Mouse (Mus musculus): ENCODE data around the gene Olfr701. TPM values are rescaled to one million over a fixed set of nuclear protein-coding genes. Genes with fewer than 3 reads are reported as not detected.

Olfr701 gene
- 0.01 TPM in 1 of 2 replicates, not detected in the other for polyA plus RNA-seq (2012)

- Histone ChIP-seq H3K4me1 (ENCODE audit: control insufficient read depth) (no peaks in the 10 kb centered on the region), H3K4me3 (replicated peaks) (no peak within 1 kb of the TSS), H3K36me3 (ENCODE audit: control insufficient read depth) (no peaks in the 10 kb centered on the region), H3K27me3 (ENCODE audit: control insufficient read depth) (no peaks in the 10 kb centered on the region), H3K9me3 (ENCODE audit: control insufficient read depth, low read length) (no peaks in the 10 kb centered on the region)
- no peak for TF ChIP-seq GATA1 (IDR thresholded peaks at IDR 0.05; ENCODE audit: low read length)
- TF ChIP-seq TAL1 (IDR thresholded peaks at IDR 0.05; ENCODE audit: low read length), result no peak
These were observed at the start of gene Olfr701 for GRCm38 (mm10) chr7:106813829-106814228. TSS of gene Olfr701 (plus strand) at chr7:106814129.

- H3K27me3 ChIP-seq (ENCODE audit: control insufficient read depth), result no peaks in the 10 kb centered on the region
- H3K9me3 ChIP-seq (ENCODE audit: control insufficient read depth, low read length), result no peaks in the 10 kb centered on the region
- no peak for TF ChIP-seq GATA1 (IDR thresholded peaks at IDR 0.05; ENCODE audit: low read length)
- TF ChIP-seq TAL1 (IDR thresholded peaks at IDR 0.05; ENCODE audit: low read length), result no peak
- H3K36me3 ChIP-seq (ENCODE audit: control insufficient read depth), result no peaks in the 10 kb centered on the region
- H3K4me1 ChIP-seq (ENCODE audit: control insufficient read depth), result no peaks in the 10 kb centered on the region
- H3K4me3 ChIP-seq (replicated peaks), result no peak overlapping the region
These were observed 25.6 kb upstream of the Olfr701 start for GRCm38 (mm10) chr7:106788330-106788729.

GRCm38 (mm10) chr7:106793098-106793497, 20.8 kb upstream of the Olfr701 start, which contains the start of gene Olfr699:
TSS of gene Olfr699 (minus strand) at chr7:106793198.
- H3K27me3 ChIP-seq (ENCODE audit: control insufficient read depth), result no peaks in the 10 kb centered on the region
- TF ChIP-seq TAL1 (IDR thresholded peaks at IDR 0.05; ENCODE audit: low read length), result no peak
- TF ChIP-seq GATA1 (IDR thresholded peaks at IDR 0.05; ENCODE audit: low read length), result no peak
- H3K36me3 ChIP-seq (ENCODE audit: control insufficient read depth), result no peaks in the 10 kb centered on the region
- H3K9me3 ChIP-seq (ENCODE audit: control insufficient read depth, low read length), result no peaks in the 10 kb centered on the region
- H3K4me3 ChIP-seq (replicated peaks), result no peak within 1 kb of the TSS
- H3K4me1 ChIP-seq (ENCODE audit: control insufficient read depth), result no peaks in the 10 kb centered on the region

DNA sequence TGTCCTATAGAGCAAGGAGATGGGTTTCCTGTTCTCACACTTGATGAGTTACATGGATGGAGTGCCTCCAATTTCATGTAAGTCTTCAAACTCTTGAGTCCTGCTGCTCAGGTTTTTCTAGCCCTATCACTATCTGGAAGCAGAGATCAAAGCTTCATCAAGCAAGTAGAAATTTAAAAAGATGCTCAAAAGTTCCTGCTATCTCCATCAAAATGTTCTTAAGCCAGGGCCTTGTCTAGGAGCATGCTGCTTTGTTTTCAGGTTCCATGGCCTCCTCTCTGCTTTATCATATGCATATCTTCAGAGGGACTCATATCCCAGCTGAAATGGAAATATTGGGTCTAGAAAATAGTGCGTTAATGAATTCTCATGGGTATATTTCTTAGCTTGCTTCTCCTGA, 5.2 kb upstream of the Olfr701 start, which contains the start of gene Olfr700:
TSS of gene Olfr700 (minus strand) at position 101 of the 400 bp plus-strand sequence.
- no peaks in the 10 kb centered on the region for H3K4me1 ChIP-seq (ENCODE audit: control insufficient read depth)
- TF ChIP-seq TAL1 (IDR thresholded peaks at IDR 0.05; ENCODE audit: low read length) (no peak), GATA1 (IDR thresholded peaks at IDR 0.05; ENCODE audit: low read length) (no peak)
- H3K9me3 ChIP-seq (ENCODE audit: control insufficient read depth, low read length), result no peaks in the 10 kb centered on the region
- H3K4me3 ChIP-seq (replicated peaks), result no peak within 1 kb of the TSS
- H3K36me3 ChIP-seq (ENCODE audit: control insufficient read depth), result no peaks in the 10 kb centered on the region
- H3K27me3 ChIP-seq (ENCODE audit: control insufficient read depth), result no peaks in the 10 kb centered on the region

DNA sequence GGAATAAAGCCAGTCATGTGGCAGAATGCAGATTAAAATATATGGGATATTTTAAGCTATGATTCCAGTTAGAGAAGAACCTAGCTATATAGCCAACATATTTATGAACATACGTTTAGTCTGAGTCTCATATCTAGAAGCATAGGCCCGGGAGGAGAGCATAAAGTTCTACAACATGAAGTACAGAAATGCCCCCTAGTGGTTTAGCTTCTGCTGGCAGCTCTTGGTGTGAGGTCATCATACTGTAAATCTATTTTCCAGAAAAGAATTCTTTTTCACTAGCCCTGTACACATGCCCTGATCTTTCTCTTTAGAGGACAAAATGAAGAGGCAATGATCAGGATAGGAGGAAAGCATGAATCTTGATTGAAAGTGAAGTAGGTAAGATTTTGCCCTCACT, 1.8 kb downstream of the Olfr701 start:
- Histone ChIP-seq H3K27me3 (ENCODE audit: control insufficient read depth) (no peaks in the 10 kb centered on the region), H3K36me3 (ENCODE audit: control insufficient read depth) (no peaks in the 10 kb centered on the region), H3K4me3 (replicated peaks) (no peak overlapping the region), H3K9me3 (ENCODE audit: control insufficient read depth, low read length) (no peaks in the 10 kb centered on the region), H3K4me1 (ENCODE audit: control insufficient read depth) (no peaks in the 10 kb centered on the region)
- TF ChIP-seq GATA1 (IDR thresholded peaks at IDR 0.05; ENCODE audit: low read length) (no peak), TAL1 (IDR thresholded peaks at IDR 0.05; ENCODE audit: low read length) (no peak)

- no peak for TF ChIP-seq GATA1 (IDR thresholded peaks at IDR 0.05; ENCODE audit: low read length)
- no peak for TF ChIP-seq TAL1 (IDR thresholded peaks at IDR 0.05; ENCODE audit: low read length)
- no peaks in the 10 kb centered on the region for H3K27me3 ChIP-seq (ENCODE audit: control insufficient read depth)
- no peaks in the 10 kb centered on the region for H3K4me1 ChIP-seq (ENCODE audit: control insufficient read depth)
- H3K9me3 ChIP-seq (ENCODE audit: control insufficient read depth, low read length), result no peaks in the 10 kb centered on the region
- no peak overlapping the region for H3K4me3 ChIP-seq (replicated peaks)
- H3K36me3 ChIP-seq (ENCODE audit: control insufficient read depth), result no peaks in the 10 kb centered on the region
These were observed 4.5 kb downstream of the Olfr701 start for GRCm38 (mm10) chr7:106818414-106818813.

GRCm38 (mm10) chr7:106833793-106834192, 19.9 kb downstream of the Olfr701 start, which contains the start of gene Olfr702:
TSS of gene Olfr702 (minus strand) at chr7:106833893.
- Histone ChIP-seq H3K4me1 (ENCODE audit: control insufficient read depth) (no peaks in the 10 kb centered on the region), H3K9me3 (ENCODE audit: control insufficient read depth, low read length) (no peaks in the 10 kb centered on the region), H3K27me3 (ENCODE audit: control insufficient read depth) (no peaks in the 10 kb centered on the region), H3K4me3 (replicated peaks) (no peak within 1 kb of the TSS), H3K36me3 (ENCODE audit: control insufficient read depth) (no peaks in the 10 kb centered on the region)
- TF ChIP-seq TAL1 (IDR thresholded peaks at IDR 0.05; ENCODE audit: low read length) (no peak), GATA1 (IDR thresholded peaks at IDR 0.05; ENCODE audit: low read length) (no peak)

DNA sequence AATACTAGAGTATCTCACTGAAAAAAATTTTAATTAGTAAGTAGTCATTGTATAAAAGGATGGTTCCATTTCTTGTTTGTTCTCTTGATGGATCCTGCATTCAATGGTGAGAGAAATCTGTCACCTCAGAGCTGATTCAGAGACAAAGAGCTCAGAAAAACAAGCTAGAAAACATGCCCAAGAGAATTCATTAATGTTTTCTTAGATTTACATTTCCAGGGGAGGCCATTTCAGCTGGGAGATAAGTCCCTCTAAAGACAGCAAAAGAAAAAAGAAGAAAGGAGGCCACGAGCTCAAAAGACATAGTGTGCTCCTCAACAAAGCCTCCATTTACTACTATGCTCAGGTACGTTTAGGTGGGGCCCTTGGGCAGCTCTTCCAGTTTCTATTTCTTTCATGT, 29.1 kb downstream of the Olfr701 start, which contains the start of gene Olfr703:
TSS of gene Olfr703 (plus strand) at position 301 of the 400 bp plus-strand sequence.
- Histone ChIP-seq H3K27me3 (ENCODE audit: control insufficient read depth) (no peaks in the 10 kb centered on the region), H3K4me3 (replicated peaks) (no peak within 1 kb of the TSS), H3K36me3 (ENCODE audit: control insufficient read depth) (no peaks in the 10 kb centered on the region), H3K4me1 (ENCODE audit: control insufficient read depth) (no peaks in the 10 kb centered on the region), H3K9me3 (ENCODE audit: control insufficient read depth, low read length) (no peaks in the 10 kb centered on the region)
- TF ChIP-seq TAL1 (IDR thresholded peaks at IDR 0.05; ENCODE audit: low read length), result no peak
- TF ChIP-seq GATA1 (IDR thresholded peaks at IDR 0.05; ENCODE audit: low read length), result no peak

DNA sequence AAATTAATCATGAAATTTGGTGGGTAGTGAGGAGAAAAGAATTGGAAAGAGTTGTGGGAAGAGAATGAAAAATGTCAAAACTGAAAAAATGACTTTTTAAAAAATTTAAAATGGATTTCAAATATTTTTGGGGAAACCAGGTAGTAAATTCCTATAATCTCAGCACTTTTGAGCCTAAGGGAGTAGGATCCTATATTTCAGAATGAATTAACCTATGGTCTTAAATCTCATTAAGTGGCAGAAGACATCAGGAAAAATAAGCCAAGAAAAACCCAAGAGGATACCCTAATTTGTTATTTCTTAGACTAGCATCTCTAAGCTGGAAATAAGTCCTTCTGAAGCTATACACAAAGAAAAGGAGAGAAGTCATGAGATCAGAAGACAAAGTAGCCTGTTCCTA, 49.0 kb downstream of the Olfr701 start, which contains the start of gene Olfr704:
TSS of gene Olfr704 (plus strand) at position 301 of the 400 bp plus-strand sequence.
- no peaks in the 10 kb centered on the region for H3K27me3 ChIP-seq (ENCODE audit: control insufficient read depth)
- TF ChIP-seq GATA1 (IDR thresholded peaks at IDR 0.05; ENCODE audit: low read length) (no peak), TAL1 (IDR thresholded peaks at IDR 0.05; ENCODE audit: low read length) (no peak)

More for the DNA sequence above, 49.0 kb downstream of the Olfr701 start, which contains the start of gene Olfr704:
- Histone ChIP-seq H3K4me3 (replicated peaks) (no peak within 1 kb of the TSS), H3K4me1 (ENCODE audit: control insufficient read depth) (no peaks in the 10 kb centered on the region), H3K36me3 (ENCODE audit: control insufficient read depth) (no peaks in the 10 kb centered on the region), H3K9me3 (ENCODE audit: control insufficient read depth, low read length) (no peaks in the 10 kb centered on the region)

Other genes with a start within 250 kb of the Olfr701 start
- gene Olfr693, start 133.5 kb upstream of the Olfr701 start, polyA plus RNA-seq (2012), result not detected in 2 replicates
- not detected in 2 replicates for gene Olfr694, start 122.3 kb upstream of the Olfr701 start, polyA plus RNA-seq (2012)
- gene Olfr695, start 97.7 kb upstream of the Olfr701 start, polyA plus RNA-seq (2012), result not detected in 2 replicates
- not detected in 2 replicates for gene Olfr697, start 71.7 kb upstream of the Olfr701 start, polyA plus RNA-seq (2012)
- gene Olfr698, start 58.7 kb upstream of the Olfr701 start, polyA plus RNA-seq (2012), result not detected in 2 replicates
- not detected in 2 replicates for gene Olfr699, start 20.9 kb upstream of the Olfr701 start, polyA plus RNA-seq (2012)
- not detected in 2 replicates for gene Olfr700, start 5.3 kb upstream of the Olfr701 start, polyA plus RNA-seq (2012)
- not detected in 2 replicates for gene Olfr702, start 19.8 kb downstream of the Olfr701 start, polyA plus RNA-seq (2012)
- gene Olfr703, start 29.2 kb downstream of the Olfr701 start, polyA plus RNA-seq (2012), result not detected in 2 replicates
- gene Olfr704, start 49.1 kb downstream of the Olfr701 start, polyA plus RNA-seq (2012), result not detected in 2 replicates
- 0.01 TPM in 1 of 2 replicates, not detected in the other for gene Olfr705, start 62.8 kb downstream of the Olfr701 start, polyA plus RNA-seq (2012)
- gene Olfr706, start 74.0 kb downstream of the Olfr701 start, polyA plus RNA-seq (2012), result not detected in 2 replicates
- gene Olfr707, start 87.1 kb downstream of the Olfr701 start, polyA plus RNA-seq (2012), result not detected in 2 replicates
- 0.02 TPM in 1 of 2 replicates, not detected in the other for gene Olfr1532-ps1, start 93.9 kb downstream of the Olfr701 start, polyA plus RNA-seq (2012)
- gene Olfr709-ps1, start 118.1 kb downstream of the Olfr701 start, polyA plus RNA-seq (2012), result not detected in 2 replicates
- gene Olfr710, start 134.2 kb downstream of the Olfr701 start, polyA plus RNA-seq (2012), result not detected in 2 replicates
- 0.01 TPM in 1 of 2 replicates, not detected in the other for gene Olfr6, start 149.8 kb downstream of the Olfr701 start, polyA plus RNA-seq (2012)
- gene Olfr711, start 161.3 kb downstream of the Olfr701 start, polyA plus RNA-seq (2012), result 0.02 TPM in 1 of 2 replicates, not detected in the other
- gene Olfr2, start 191.9 kb downstream of the Olfr701 start, polyA plus RNA-seq (2012), result not detected in 2 replicates
- gene Olfr713, start 217.0 kb downstream of the Olfr701 start, polyA plus RNA-seq (2012), result not detected in 2 replicates

Data from erythroblast, embryonic 14.5 days (primary cell).